Comparison of ENCODE assay signal across 17 mouse cellular contexts in the genomic region with DNA sequence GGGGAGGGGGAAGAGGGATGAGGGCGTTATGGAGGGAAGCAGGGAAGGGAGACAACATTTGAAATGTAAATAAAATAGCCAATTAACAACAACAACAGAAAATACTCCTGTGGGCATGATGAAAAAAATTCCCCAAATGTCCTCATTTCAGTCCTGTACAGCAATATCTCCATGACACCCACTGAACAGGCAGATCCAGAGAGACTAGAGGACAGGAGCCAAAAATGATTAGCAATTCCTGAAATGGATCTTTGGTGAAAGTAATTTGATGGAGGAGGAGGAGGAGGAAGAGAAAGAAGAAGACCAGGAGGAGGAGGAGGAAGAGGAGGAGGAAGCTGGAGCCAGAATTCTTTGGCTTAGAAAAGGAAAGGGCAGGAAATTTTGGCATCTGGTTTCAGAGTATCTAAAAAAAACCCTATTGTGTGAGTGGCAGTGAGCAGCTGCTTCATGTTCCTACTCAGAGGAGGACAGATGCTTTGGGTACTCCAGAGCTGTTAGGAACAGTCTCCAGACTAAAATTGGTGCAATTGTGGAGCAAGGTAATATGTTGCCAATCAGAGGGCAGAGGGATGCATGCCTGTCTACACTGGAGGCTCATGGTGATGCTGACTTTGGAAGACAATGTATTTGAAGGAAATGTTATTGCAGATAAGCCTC.
A peak's percentile ranks its signal among the peaks of the same experiment; 100 is the strongest.
DNase-seq lines count a peak whose midpoint lies in the region; ATAC-seq lines count a peak whose summit lies in the region.
"Had no signal": no experiment of that assay in that cellular context is flagged by ENCODE, and none has a peak within 500 bp of the region (broad histone marks: within the 10 kb centered on the region; RNA-seq: fewer than 3 reads in every experiment).

No protein-coding gene starts in this region.

- DNase-seq in layer of hippocampus, adult 11-12 months (ENCODE audit: low spot score) = peak; percentile 43
- DNase-seq in layer of hippocampus, postnatal 25 days (ENCODE audit: extremely low spot score in 1 of 2, low spot score in 1 of 2) = no peak
- peak; percentile 35 for DNase-seq in right cerebral cortex, adult 2 months (ENCODE audit: low spot score in 2 of 2)
- no peak for DNase-seq in right cerebral cortex, postnatal 10 days (ENCODE audit: low spot score in 2 of 2)
- DNase-seq in layer of hippocampus, adult 9-11 months = peak; percentile 79
- DNase-seq in telencephalon, adult 2 months (ENCODE audit: low read depth, low spot score) = peak; percentile 75
- DNase-seq in gastrocnemius, adult 18-20 months (ENCODE audit: low spot score) = no peak
- DNase-seq: B cell, adult 2 months; cerebellum, adult 9-11 months; gastrocnemius, postnatal 14 days; kidney, postnatal 4 days; liver, embryonic 13.5 days; thymus, postnatal 25 days had no signal

- no peak for ATAC-seq in granulocyte monocyte progenitor cell, adult 5-6 weeks (replicated peaks; ENCODE audit: poor library complexity, severe bottlenecking)
- ATAC-seq: forebrain, embryonic 15.5 days; hindbrain, embryonic 16.5 days; intestine, postnatal 0 days had no signal

Comparison
In these comparisons a context has a peak if more than half of its experiments do, and no peak if none do; other contexts are left out.
1. DNase-seq: peak in layer of hippocampus, adult 11-12 months (single experiment), right cerebral cortex, adult 2 months (2 of 2), layer of hippocampus, adult 9-11 months (single experiment) and telencephalon, adult 2 months (single experiment); none in layer of hippocampus, postnatal 25 days (0 of 2), right cerebral cortex, postnatal 10 days (0 of 2) and gastrocnemius, adult 18-20 months (single experiment).